Mouse (Mus musculus) liver, adult 2 months (tissue): ENCODE results near the gene Dlgap4.

Source experiments
- CTCF ChIP-seq: fragments of 200-500 bp; IDR thresholded peaks from 2 replicates; pipeline ENCODE4 v1.5.1; 2011; ENCODE audit warnings: low read depth, low read length, control low read depth
- POLR2A ChIP-seq: fragments of 200-500 bp; IDR thresholded peaks from 2 replicates; pipeline ENCODE4 v1.6.1; 2011; ENCODE audit warnings: low read length, control low read depth; ENCODE audit not compliant: insufficient read depth; ENCODE audit errors: extremely low read depth

DNA sequence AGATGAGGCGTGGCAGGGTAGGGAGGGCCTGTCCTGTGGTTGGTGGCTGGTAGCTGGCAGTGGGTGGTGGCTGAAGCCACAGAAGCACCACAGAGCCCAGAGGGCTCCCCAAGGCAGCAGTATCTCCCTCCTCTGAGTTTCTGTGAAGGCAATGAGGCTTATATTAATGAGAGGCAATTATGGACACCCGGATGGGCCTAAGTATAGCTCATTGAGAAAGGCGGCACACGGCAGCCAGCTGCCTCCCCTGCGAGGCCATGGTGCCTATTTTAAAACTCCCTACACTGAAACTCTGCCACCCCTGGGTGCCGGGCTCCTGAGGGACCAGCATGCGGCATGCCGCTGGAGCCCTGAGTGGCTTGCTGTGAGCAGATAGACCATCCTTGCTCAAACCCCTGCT, 83.8 kb downstream of the Dlgap4 start:
- TF ChIP-seq POLR2A (no peak), CTCF (no peak)
